Mouse (Mus musculus) ovary, postnatal 10 days (tissue): ENCODE measurements at regions not wholly inside any gene's neighbourhood (a gene's known extent, or its start where the extent isn't known, plus 50 kb on each side); places are given as distances from the start of the nearest gene placed in this dataset.

Experiments used
- DNase-seq: peaks from one replicate; pipeline ENCODE4 v3.0.0; 2022; ENCODE audit warnings: low spot score

- no peak for DNase-seq
Observed at GRCm38 (mm10) chr6:117000951-117001725, 167.2 kb upstream of the Cxcl12 start.

GRCm38 (mm10) chr6:117012621-117013020, 155.7 kb upstream of the Cxcl12 start:
- no peak for DNase-seq

GRCm38 (mm10) chr6:117015461-117015860, 152.9 kb upstream of the Cxcl12 start:
- no peak for DNase-seq

- no peak for DNase-seq
Observed at GRCm38 (mm10) chr6:117021851-117022250, 146.5 kb upstream of the Cxcl12 start.

GRCm38 (mm10) chr6:117032042-117032746, 136.1 kb upstream of the Cxcl12 start:
- DNase-seq, result no peak

GRCm38 (mm10) chr6:117043744-117044143, 124.6 kb upstream of the Cxcl12 start:
- no peak for DNase-seq

GRCm38 (mm10) chr6:117049459-117050010, 118.8 kb upstream of the Cxcl12 start:
- no peak for DNase-seq

GRCm38 (mm10) chr6:117060688-117061087, 107.6 kb upstream of the Cxcl12 start:
- DNase-seq, result no peak

GRCm38 (mm10) chr6:117067541-117068305, 100.6 kb upstream of the Cxcl12 start:
- DNase-seq, result no peak

- DNase-seq, result no peak
Observed at GRCm38 (mm10) chr6:117071311-117071710, 97.0 kb upstream of the Cxcl12 start.

- no peak for DNase-seq
Observed at GRCm38 (mm10) chr6:117071857-117072256, 96.5 kb upstream of the Cxcl12 start.

GRCm38 (mm10) chr6:117079500-117079899, 88.8 kb upstream of the Cxcl12 start:
- DNase-seq, result no peak

GRCm38 (mm10) chr6:117080973-117081372, 87.4 kb upstream of the Cxcl12 start:
- DNase-seq, result no peak

- DNase-seq, result no peak
Observed at GRCm38 (mm10) chr6:117084211-117084610, 84.1 kb upstream of the Cxcl12 start.

GRCm38 (mm10) chr6:117084833-117085500, 83.4 kb upstream of the Cxcl12 start:
- no peak for DNase-seq

GRCm38 (mm10) chr6:117094742-117095141, 73.6 kb upstream of the Cxcl12 start:
- no peak for DNase-seq

GRCm38 (mm10) chr6:117099871-117100270, 68.5 kb upstream of the Cxcl12 start:
- DNase-seq, result no peak

- no peak for DNase-seq
Observed at GRCm38 (mm10) chr6:117102693-117103092, 65.6 kb upstream of the Cxcl12 start.

GRCm38 (mm10) chr6:117104047-117104446, 64.3 kb upstream of the Cxcl12 start:
- no peak for DNase-seq

GRCm38 (mm10) chr6:117104463-117104862, 63.9 kb upstream of the Cxcl12 start:
- DNase-seq, result no peak

- no peak for DNase-seq
Observed at GRCm38 (mm10) chr6:117105182-117105589, 63.1 kb upstream of the Cxcl12 start.

- DNase-seq, result no peak
Observed at GRCm38 (mm10) chr6:117110291-117110690, 58.0 kb upstream of the Cxcl12 start.
